Mouse (Mus musculus) left cerebral cortex, adult 18-20 months (tissue): ENCODE results near the gene Prr36. TPM values are rescaled to one million over a fixed set of nuclear protein-coding genes. Genes with fewer than 3 reads are reported as not detected.

ENCODE experiments used
- total RNA-seq, 2 experiments: library from RNA; stranded (reverse); gene quantifications; 2 replicates each; pipeline ENCODE4 v1.2.3; 2021

Prr36 gene
- total RNA-seq, 2 experiments from 2014 or later: 32.7 to 41.9 TPM

Other genes starting within 250 kb of the Prr36 start
- 1 to 10 TPM in 1 of 2 experiments, under 1 TPM in 1; 0.94 to 1.4 TPM for gene Cd209f, start 111.6 kb downstream of the Prr36 start, total RNA-seq
- 1 to 10 TPM in 1 of 2 experiments, under 1 TPM in 1; 0.37 to 1.4 TPM for gene Cd209g, start 83.4 kb downstream of the Prr36 start, total RNA-seq
- 100 to 1,000 TPM in 1 of 2 experiments, 10 to 100 TPM in 1; 98.1 to 102 TPM for gene Evi5l, start 50.9 kb downstream of the Prr36 start, total RNA-seq
- under 1 TPM in 1 of 2 experiments, not detected in 1; 0.33 TPM for gene Lrrc8e, start 9.4 kb upstream of the Prr36 start, total RNA-seq
- gene Map2k7, start 21.3 kb upstream of the Prr36 start, total RNA-seq: 100 to 1,000 TPM in 1 of 2 experiments, 10 to 100 TPM in 1; 92.3 to 108 TPM
- gene Gm49320, start 21.4 kb upstream of the Prr36 start, total RNA-seq: not detected
- gene Tgfbr3l, start 30.8 kb upstream of the Prr36 start, total RNA-seq: 1 to 10 TPM; 9.5 TPM
- 10 to 100 TPM; 30.6 to 31.8 TPM for gene Snapc2, start 35.6 kb upstream of the Prr36 start, total RNA-seq
- 100 to 1,000 TPM; 519 to 574 TPM for gene Ctxn1, start 41.8 kb upstream of the Prr36 start, total RNA-seq
- gene Timm44, start 58.5 kb upstream of the Prr36 start, total RNA-seq: 10 to 100 TPM; 59.0 to 69.1 TPM
- 10 to 100 TPM; 19.6 to 19.9 TPM for gene Ccl25, start 107.8 kb upstream of the Prr36 start, total RNA-seq
- gene Elavl1, start 108.0 kb upstream of the Prr36 start, total RNA-seq: 10 to 100 TPM; 73.3 to 77.0 TPM